Mouse (Mus musculus) CH12.LX (cell line): ENCODE measurements around the gene Src.

Experiments
- EP300 ChIP-seq: IDR thresholded peaks from 2 replicates; pipeline ENCODE4 v1.6.1; 2011; ENCODE audit warnings: low read length, improper control_type of control experiment
- MEF2A ChIP-seq: IDR thresholded peaks from 2 replicates; pipeline ENCODE4 v1.6.1; 2014; ENCODE audit warnings: low read depth, mild to moderate bottlenecking, inconsistent platforms, low read length, improper control_type of control experiment, borderline replicate concordance
- SIN3A ChIP-seq: IDR thresholded peaks from 2 replicates; pipeline ENCODE4 v1.6.1; 2012; ENCODE audit warnings: low read length, improper control_type of control experiment, inconsistent platforms
- ZC3H11A ChIP-seq: IDR thresholded peaks from 2 replicates; pipeline ENCODE4 v1.6.1; 2012; ENCODE audit warnings: low read depth, mild to moderate bottlenecking, inconsistent platforms, low read length, improper control_type of control experiment
- ZNF384 ChIP-seq: IDR thresholded peaks from 2 replicates; pipeline ENCODE4 v1.6.1; 2012; ENCODE audit warnings: low read depth, low read length, improper control_type of control experiment, inconsistent platforms

DNA sequence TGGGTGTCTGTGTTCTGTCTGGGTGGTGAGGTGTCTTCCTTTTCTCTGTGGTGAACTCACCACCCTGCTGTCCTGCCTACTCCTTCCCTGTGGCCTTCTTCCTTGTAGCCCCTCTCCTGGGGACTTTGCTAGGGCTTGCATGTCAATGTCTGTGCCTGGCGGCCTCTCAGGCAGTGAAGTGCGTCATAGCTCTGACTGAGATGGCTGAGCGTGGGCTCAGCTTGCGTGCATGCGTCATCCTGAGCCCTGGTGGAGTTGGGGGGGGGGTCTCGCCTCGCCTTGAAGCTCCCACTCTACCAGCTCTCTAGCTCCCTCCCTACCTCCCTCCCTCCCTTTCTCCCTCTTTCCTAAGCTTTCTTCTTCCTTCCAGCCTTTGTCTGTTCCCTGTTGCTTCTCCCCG, 60.4 kb downstream of the Src start:
- TF ChIP-seq EP300 (no peak), ZNF384 (no peak), SIN3A (no peak), ZC3H11A (no peak), MEF2A (no peak)
